Mouse (Mus musculus): Measurements from ENCODE around the gene Rbm20. TPM values are rescaled to one million over a fixed set of nuclear protein-coding genes. Genes with fewer than 3 reads are reported as not detected.

Rbm20 gene
- total and polyA plus RNA-seq, 2 experiments from 2014 or later: 0.86 to 1.9 TPM

- Histone ChIP-seq H3K9me3 (ENCODE audit: low read length) (no peaks in the 10 kb centered on the region), H3K9ac (replicated peaks; ENCODE audit: low read length) (no peak overlapping the region), H3K27ac (no peak overlapping the region), H3K27me3 (ENCODE audit: insufficient read depth, low read length) (no peaks in the 10 kb centered on the region), H3K36me3 (ENCODE audit: insufficient read depth, low read length) (no peaks in the 10 kb centered on the region), H3K4me2 (ENCODE audit: low read depth, low read length) (no peak overlapping the region), H3K4me1 (ENCODE audit: insufficient read depth, low read length) (no peaks in the 10 kb centered on the region), H3K4me3 (ENCODE audit: low read length) (no peak overlapping the region)
- ATAC-seq: no peak
- WGBS: 87% methylated on average over 5 of the region's 5 CpGs
- DNase-seq (ENCODE audit: low spot score): no peak
- TF ChIP-seq CTCF (IDR thresholded peaks at IDR 0.05; ENCODE audit: low read depth): no peak
These were observed 212.4 kb downstream of the Rbm20 start for GRCm38 (mm10) chr19:53889555-53889954.

GRCm38 (mm10) chr19:53890274-53890673 is 213.2 kb downstream of the Rbm20 start:
- no peak for TF ChIP-seq CTCF (IDR thresholded peaks at IDR 0.05; ENCODE audit: low read depth)
- WGBS: 46% methylated on average over 5 of the region's 5 CpGs
- Histone ChIP-seq H3K4me2 (ENCODE audit: low read depth, low read length) (no peak overlapping the region), H3K4me3 (ENCODE audit: low read length) (no peak overlapping the region), H3K27me3 (ENCODE audit: insufficient read depth, low read length) (no peaks in the 10 kb centered on the region), H3K9me3 (ENCODE audit: low read length) (no peaks in the 10 kb centered on the region), H3K4me1 (ENCODE audit: insufficient read depth, low read length) (no peaks in the 10 kb centered on the region), H3K36me3 (ENCODE audit: insufficient read depth, low read length) (no peaks in the 10 kb centered on the region), H3K27ac (no peak overlapping the region), H3K9ac (replicated peaks; ENCODE audit: low read length) (no peak overlapping the region)
- DNase-seq (ENCODE audit: low spot score): no peak
- ATAC-seq: no peak

GRCm38 (mm10) chr19:53890781-53891251 is 213.7 kb downstream of the Rbm20 start:
- ATAC-seq: no peak
- H3K9me3 ChIP-seq (ENCODE audit: low read length): no peaks in the 10 kb centered on the region
- H3K4me1 ChIP-seq (ENCODE audit: insufficient read depth, low read length): no peaks in the 10 kb centered on the region
- H3K27me3 ChIP-seq (ENCODE audit: insufficient read depth, low read length): no peaks in the 10 kb centered on the region
- H3K36me3 ChIP-seq (ENCODE audit: insufficient read depth, low read length): no peaks in the 10 kb centered on the region
- H3K4me3 ChIP-seq (ENCODE audit: low read length): no peak overlapping the region
- no peak overlapping the region for H3K4me2 ChIP-seq (ENCODE audit: low read depth, low read length)
- no peak overlapping the region for H3K27ac ChIP-seq
- H3K9ac ChIP-seq (replicated peaks; ENCODE audit: low read length): no peak overlapping the region
- no peak for DNase-seq (ENCODE audit: low spot score)
- no peak for TF ChIP-seq CTCF (IDR thresholded peaks at IDR 0.05; ENCODE audit: low read depth)
- 66% methylated on average over 5 of the region's 5 CpGs for WGBS

- Histone ChIP-seq H3K4me2 (ENCODE audit: low read depth, low read length) (no peak overlapping the region), H3K27ac (0 out of 2 replicates have a peak overlapping the region, but pooled peaks have one; percentile 32), H3K4me3 (ENCODE audit: low read length) (no peak overlapping the region), H3K36me3 (ENCODE audit: insufficient read depth, low read length) (no peaks in the 10 kb centered on the region), H3K4me1 (ENCODE audit: insufficient read depth, low read length) (no peaks in the 10 kb centered on the region), H3K27me3 (ENCODE audit: insufficient read depth, low read length) (no peaks in the 10 kb centered on the region), H3K9me3 (ENCODE audit: low read length) (no peaks in the 10 kb centered on the region), H3K9ac (replicated peaks; ENCODE audit: low read length) (no peak overlapping the region)
- ATAC-seq (no peak), DNase-seq (ENCODE audit: low spot score) (no peak)
- WGBS: 90% methylated on average over 2 of the region's 2 CpGs
- TF ChIP-seq CTCF (IDR thresholded peaks at IDR 0.05; ENCODE audit: low read depth): no peak
These were observed 214.5 kb downstream of the Rbm20 start for GRCm38 (mm10) chr19:53891569-53891968.

- Histone ChIP-seq H3K4me3 (ENCODE audit: low read length) (no peak within 1 kb of the TSS), H3K9me3 (ENCODE audit: low read length) (no peaks in the 10 kb centered on the region), H3K27me3 (ENCODE audit: insufficient read depth, low read length) (no peaks in the 10 kb centered on the region), H3K27ac (peak within 1 kb of the TSS; percentile 32; the same call in 1 of the 2 replicates), H3K4me1 (ENCODE audit: insufficient read depth, low read length) (no peaks in the 10 kb centered on the region), H3K9ac (replicated peaks; ENCODE audit: low read length) (no peak within 1 kb of the TSS), H3K4me2 (ENCODE audit: low read depth, low read length) (no peak within 1 kb of the TSS), H3K36me3 (ENCODE audit: insufficient read depth, low read length) (no peaks in the 10 kb centered on the region)
- no peak for TF ChIP-seq CTCF (IDR thresholded peaks at IDR 0.05; ENCODE audit: low read depth)
- WGBS: 45% methylated on average over 3 of the region's 3 CpGs
- ATAC-seq (no peak), DNase-seq (ENCODE audit: low spot score) (no peak)
These were observed 215.0 kb downstream of the Rbm20 start, which contains the start of gene Pdcd4 for GRCm38 (mm10) chr19:53892061-53892460. TSS of gene Pdcd4 (plus strand) at chr19:53892231.

GRCm38 (mm10) chr19:53892838-53893359 is 215.8 kb downstream of the Rbm20 start:
- 57% methylated on average over 9 of the region's 9 CpGs for WGBS
- Histone ChIP-seq H3K4me3 (ENCODE audit: low read length) (no peak overlapping the region), H3K27me3 (ENCODE audit: insufficient read depth, low read length) (no peaks in the 10 kb centered on the region), H3K36me3 (ENCODE audit: insufficient read depth, low read length) (no peaks in the 10 kb centered on the region), H3K9ac (replicated peaks; ENCODE audit: low read length) (no peak overlapping the region), H3K27ac (no peak overlapping the region), H3K4me1 (ENCODE audit: insufficient read depth, low read length) (no peaks in the 10 kb centered on the region), H3K9me3 (ENCODE audit: low read length) (no peaks in the 10 kb centered on the region), H3K4me2 (ENCODE audit: low read depth, low read length) (no peak overlapping the region)
- no peak for DNase-seq (ENCODE audit: low spot score)
- no peak for TF ChIP-seq CTCF (IDR thresholded peaks at IDR 0.05; ENCODE audit: low read depth)
- ATAC-seq: no peak

- no peak overlapping the region for H3K4me3 ChIP-seq (ENCODE audit: low read length)
- no peaks in the 10 kb centered on the region for H3K9me3 ChIP-seq (ENCODE audit: low read length)
- H3K27ac ChIP-seq: no peak overlapping the region
- H3K36me3 ChIP-seq (ENCODE audit: insufficient read depth, low read length): no peaks in the 10 kb centered on the region
- TF ChIP-seq CTCF (IDR thresholded peaks at IDR 0.05; ENCODE audit: low read depth): no peak
- H3K4me1 ChIP-seq (ENCODE audit: insufficient read depth, low read length): no peaks in the 10 kb centered on the region
- no peak overlapping the region for H3K9ac ChIP-seq (replicated peaks; ENCODE audit: low read length)
- WGBS: 62% methylated on average over 3 of the region's 3 CpGs
- DNase-seq (ENCODE audit: low spot score) (no peak), ATAC-seq (no peak)
- no peaks in the 10 kb centered on the region for H3K27me3 ChIP-seq (ENCODE audit: insufficient read depth, low read length)
- no peak overlapping the region for H3K4me2 ChIP-seq (ENCODE audit: low read depth, low read length)
These were observed 216.6 kb downstream of the Rbm20 start for GRCm38 (mm10) chr19:53893711-53894171.
